Mouse (Mus musculus) erythroblast, embryonic 14.5 days (primary cell): ENCODE measurements at regions not wholly inside any gene's neighbourhood (a gene's known extent, or its start where the extent isn't known, plus 50 kb on each side); places are given as distances from the start of the nearest gene placed in this dataset.

Experiments
- GATA1 ChIP-seq: IDR thresholded peaks from 2 replicates; pipeline ENCODE4 v1.6.1; 2012; ENCODE audit warnings: low read length, inconsistent platforms, mixed read lengths
- TAL1 ChIP-seq: IDR thresholded peaks from 3 replicates; pipeline ENCODE4 v1.6.1; 2012; ENCODE audit warnings: low read length, inconsistent platforms, mixed read lengths

- no peak for TF ChIP-seq TAL1
- TF ChIP-seq GATA1 = no peak
These were observed 453.4 kb downstream of the Plcl1 start for GRCm38 (mm10) chr1:55859113-55859512.
